Mouse (Mus musculus): ENCODE measurements at regions not wholly inside any gene's neighbourhood (a gene's known extent, or its start where the extent isn't known, plus 50 kb on each side); places are given as distances from the start of the nearest gene placed in this dataset.

- TF ChIP-seq POLR2A (IDR thresholded peaks at IDR 0.05; ENCODE audit: extremely low read depth, insufficient read depth, low read length) (no peak), CTCF (IDR thresholded peaks at IDR 0.05; ENCODE audit: low read depth, low read length) (no peak)
Observed at GRCm38 (mm10) chr2:159039916-159040315, 245.3 kb downstream of the Dhx35 start.
